25 mouse cellular contexts compared by ENCODE assay signal in the genomic region with DNA sequence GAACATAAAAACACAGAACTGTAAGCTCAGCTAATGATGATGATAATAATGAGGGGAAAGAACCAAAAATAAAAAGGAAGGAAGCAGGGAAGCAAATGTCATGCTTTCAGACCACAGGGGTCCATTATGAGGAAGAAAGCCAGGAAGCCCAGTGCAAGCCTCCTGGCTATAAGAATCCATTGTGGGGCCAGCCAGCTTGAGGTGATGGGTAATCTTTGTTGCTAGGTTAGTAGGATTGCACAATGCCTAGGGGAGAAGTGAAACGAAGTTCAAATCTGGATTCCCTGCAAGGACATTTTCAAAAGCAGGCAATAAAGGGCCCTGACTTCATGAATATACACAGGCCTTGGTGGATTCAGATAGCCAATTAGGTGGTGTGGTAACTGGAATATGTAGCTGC.
"Had no signal": no experiment of that assay in that cellular context is flagged by ENCODE, and none has a peak within 500 bp of the region (broad histone marks: within the 10 kb centered on the region; RNA-seq: fewer than 3 reads in every experiment).

No protein-coding gene starts in this region.

- DNase-seq: gastrocnemius, postnatal 14 days; gastrocnemius, postnatal 36 days; heart, adult 18-20 months; heart, postnatal 10 days; heart, postnatal 4 days; kidney, adult 18-20 months; kidney, adult 8-10 months; kidney, postnatal 10 days; kidney, postnatal 25 days; kidney, postnatal 4 days; layer of hippocampus, adult 9-11 months; layer of hippocampus, postnatal 36 days; left cerebral cortex, postnatal 4 days had no signal

- H3K9me3 ChIP-seq: heart, embryonic 10.5 days; heart, embryonic 12.5 days; hindbrain, embryonic 10.5 days; hindbrain, embryonic 12.5 days; limb, embryonic 13.5 days; limb, embryonic 15.5 days; liver, embryonic 12.5 days had no signal

- ATAC-seq: hindbrain, embryonic 16.5 days; inflammation-experienced regulatory T-cells, adult 6 months; intestine, postnatal 0 days; liver, embryonic 12.5 days had no signal

- H3K36me3 ChIP-seq: heart, embryonic 10.5 days; heart, embryonic 12.5 days; hindbrain, embryonic 10.5 days; hindbrain, embryonic 12.5 days; limb, embryonic 13.5 days; limb, embryonic 15.5 days; liver, embryonic 12.5 days had no signal

- H3K4me2 ChIP-seq: heart, embryonic 12.5 days; hindbrain, embryonic 12.5 days; hindbrain, embryonic 14.5 days; limb, embryonic 13.5 days; limb, embryonic 15.5 days; liver, embryonic 12.5 days had no signal

- H3K27me3 ChIP-seq: heart, embryonic 12.5 days; hindbrain, embryonic 12.5 days; limb, embryonic 13.5 days; limb, embryonic 15.5 days; liver, embryonic 12.5 days had no signal

- H3K4me3 ChIP-seq: heart, embryonic 10.5 days; heart, embryonic 12.5 days; hindbrain, embryonic 10.5 days; hindbrain, embryonic 12.5 days; layer of hippocampus, adult 2 months; limb, embryonic 13.5 days; limb, embryonic 15.5 days; liver, embryonic 12.5 days had no signal

- H3K9ac ChIP-seq: heart, embryonic 12.5 days; hindbrain, embryonic 12.5 days; hindbrain, embryonic 14.5 days; limb, embryonic 13.5 days; limb, embryonic 15.5 days; liver, embryonic 12.5 days had no signal

- H3K4me1 ChIP-seq: heart, embryonic 10.5 days; heart, embryonic 12.5 days; hindbrain, embryonic 10.5 days; hindbrain, embryonic 12.5 days; limb, embryonic 13.5 days; limb, embryonic 15.5 days; liver, embryonic 12.5 days had no signal

- H3K27ac ChIP-seq: heart, embryonic 10.5 days; hindbrain, embryonic 10.5 days; hindbrain, embryonic 12.5 days; hindbrain, embryonic 14.5 days; layer of hippocampus, adult 2 months; limb, embryonic 13.5 days; limb, embryonic 15.5 days; liver, embryonic 12.5 days had no signal
